Mouse (Mus musculus) spleen, postnatal 14 days (tissue): ENCODE results near the gene Ppp2r1b.

Experiments used
- DNase-seq, 2 experiments: peaks; one replicate each; pipeline ENCODE4 v3.0.0; 2021 to 2022; ENCODE audit warnings: low spot score in 2 of 2

The Ppp2r1b gene

GRCm38 (mm10) chr9:50841079-50841789, 3.9 kb upstream of the Ppp2r1b start:
- DNase-seq, result no peak

DNA sequence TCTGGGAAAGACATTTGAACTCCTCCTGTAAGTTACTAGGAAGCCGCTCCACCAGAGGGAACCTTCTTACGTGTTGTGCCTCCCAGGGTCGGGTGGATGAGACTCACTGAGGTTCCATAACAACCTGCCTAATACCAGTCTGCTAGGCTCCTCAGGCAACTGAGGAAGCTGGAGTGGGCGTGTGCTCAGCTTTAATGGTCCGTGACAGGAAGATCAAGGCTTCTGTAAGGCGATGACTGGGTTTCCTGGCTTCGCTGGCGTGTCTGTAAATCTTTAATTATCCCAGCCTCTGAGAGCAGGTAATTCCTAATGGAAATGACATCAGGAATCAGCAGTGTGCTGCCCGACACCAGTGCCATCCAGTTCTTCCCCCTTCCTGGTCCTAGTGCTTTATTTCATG, 446 bp downstream of the Ppp2r1b start:
- no peak for DNase-seq

- no peak for DNase-seq
These were observed 2.0 kb downstream of the Ppp2r1b start for GRCm38 (mm10) chr9:50847133-50847532.

- no peak for DNase-seq
These were observed 2.7 kb downstream of the Ppp2r1b start for GRCm38 (mm10) chr9:50847606-50848368.

DNA sequence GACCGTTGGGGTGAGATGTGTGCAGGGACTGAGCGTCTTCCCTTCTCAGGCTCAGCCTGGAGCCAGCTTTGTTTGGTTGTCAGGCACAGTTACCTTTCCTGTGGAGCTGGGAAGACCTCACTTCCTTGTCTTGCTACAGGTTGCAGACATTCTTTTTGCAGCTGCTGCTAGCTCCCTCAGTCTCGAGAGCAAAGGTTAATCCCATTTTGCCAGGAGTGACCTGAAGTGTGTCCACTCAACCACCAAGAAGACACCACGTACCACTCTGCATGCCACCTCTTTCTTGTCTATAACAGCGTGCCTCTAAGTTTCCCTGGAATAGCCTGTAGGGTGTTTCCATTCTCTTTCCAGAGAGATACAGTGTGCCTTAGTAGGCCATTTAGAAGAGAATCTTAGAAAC, 3.7 kb downstream of the Ppp2r1b start:
- no peak for DNase-seq

DNA sequence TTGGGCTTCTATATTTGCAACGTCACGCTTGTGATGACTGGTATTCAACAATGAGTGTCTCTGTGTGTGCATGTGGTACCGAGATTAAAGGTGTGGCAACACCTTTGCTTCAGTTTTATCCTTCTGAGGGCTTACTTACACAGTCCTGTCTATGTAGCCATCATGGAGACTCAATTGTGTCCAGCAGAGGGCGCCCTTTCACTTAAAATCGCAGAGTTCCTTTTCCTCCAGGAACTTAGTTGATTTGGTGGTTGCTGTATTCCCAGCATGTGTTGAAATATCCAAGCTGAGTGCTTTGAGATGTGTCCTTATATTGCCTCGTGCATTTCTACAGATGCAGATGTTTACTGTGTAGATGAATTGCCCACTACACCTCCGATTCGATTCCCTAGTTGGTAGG, 4.1 kb downstream of the Ppp2r1b start:
- DNase-seq, result peak; percentile 76 to 87

GRCm38 (mm10) chr9:50849755-50850154, 4.7 kb downstream of the Ppp2r1b start:
- DNase-seq, result no peak

DNA sequence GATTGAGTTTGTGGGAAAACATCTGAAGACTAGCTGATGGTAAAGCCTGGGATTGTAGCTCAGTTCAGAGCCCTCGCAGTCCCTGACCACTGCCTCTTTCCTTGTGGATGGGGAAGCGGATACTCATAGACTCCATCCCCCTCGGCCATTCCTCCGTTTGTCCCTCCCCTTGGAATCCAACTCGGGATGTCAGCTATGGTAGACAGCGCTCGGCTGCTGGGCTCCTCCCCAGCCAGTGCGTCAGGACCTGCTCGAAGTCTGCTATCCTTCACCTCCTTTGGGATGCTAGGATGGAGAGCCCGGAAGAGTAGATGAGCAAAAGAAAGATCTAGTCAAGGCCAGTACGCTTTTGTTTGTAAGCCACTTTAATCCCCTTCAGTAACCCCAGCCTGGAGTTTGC, 5.2 kb downstream of the Ppp2r1b start:
- DNase-seq, result no peak

DNA sequence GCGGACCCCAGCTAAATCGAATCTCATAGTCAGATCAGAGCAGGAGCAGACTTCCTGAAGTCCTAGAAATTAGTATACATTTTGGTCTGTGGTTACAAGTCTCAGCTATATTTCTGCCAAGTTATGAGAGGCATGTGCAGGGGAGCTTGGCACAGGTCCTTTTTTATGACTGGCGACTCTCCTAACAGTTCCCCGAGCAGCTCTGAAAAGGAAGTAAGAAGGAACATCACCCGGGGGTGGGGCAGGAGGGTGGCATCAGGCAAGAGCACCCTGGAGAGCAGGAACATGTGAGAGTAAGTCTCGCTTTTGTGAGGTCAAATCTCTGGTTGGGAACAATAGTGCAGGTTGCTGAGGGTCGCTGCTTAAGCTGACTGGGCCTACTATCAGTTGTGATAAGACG, 5.6 kb downstream of the Ppp2r1b start:
- DNase-seq, result no peak

DNA sequence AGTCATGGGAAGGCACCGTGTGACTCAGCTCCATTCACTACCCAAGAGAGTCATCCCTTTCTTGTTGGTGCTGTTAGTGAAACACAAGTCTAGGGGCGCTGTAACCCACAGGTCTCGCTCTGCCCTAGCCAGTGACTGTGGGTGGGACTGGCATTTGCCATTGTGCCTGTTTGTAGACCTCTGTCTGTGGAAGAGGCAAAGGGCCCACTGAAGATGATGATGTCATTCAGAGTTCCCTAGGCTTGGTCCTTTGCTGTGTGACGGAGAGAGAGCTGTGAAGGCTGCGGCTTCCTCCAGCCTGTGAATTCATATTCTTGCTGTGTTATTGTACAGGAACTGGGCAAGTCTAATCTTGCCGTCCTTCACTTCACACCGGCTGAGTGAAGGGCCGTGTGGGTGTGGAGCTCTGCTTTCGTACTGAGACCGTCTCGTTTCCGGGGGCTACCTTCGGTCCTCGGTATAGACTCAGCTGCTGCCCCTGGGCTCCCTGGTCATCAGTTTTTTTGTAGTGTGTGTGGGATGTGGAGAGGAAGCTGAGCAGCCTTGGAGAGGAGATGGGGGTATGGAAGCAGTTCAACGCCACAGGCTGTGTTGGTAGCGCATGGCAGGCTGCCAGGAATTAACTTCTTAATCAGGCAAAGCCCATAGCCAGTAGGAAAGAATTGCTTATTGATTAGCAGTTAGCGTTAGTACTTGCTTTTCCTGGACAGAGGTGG, 7.7 kb downstream of the Ppp2r1b start:
- no peak for DNase-seq

- DNase-seq, result no peak
These were observed 9.3 kb downstream of the Ppp2r1b start for GRCm38 (mm10) chr9:50854376-50854775.

GRCm38 (mm10) chr9:50855133-50855766, 10.1 kb downstream of the Ppp2r1b start:
- no peak for DNase-seq

GRCm38 (mm10) chr9:50855780-50856179, 10.7 kb downstream of the Ppp2r1b start:
- no peak for DNase-seq

DNA sequence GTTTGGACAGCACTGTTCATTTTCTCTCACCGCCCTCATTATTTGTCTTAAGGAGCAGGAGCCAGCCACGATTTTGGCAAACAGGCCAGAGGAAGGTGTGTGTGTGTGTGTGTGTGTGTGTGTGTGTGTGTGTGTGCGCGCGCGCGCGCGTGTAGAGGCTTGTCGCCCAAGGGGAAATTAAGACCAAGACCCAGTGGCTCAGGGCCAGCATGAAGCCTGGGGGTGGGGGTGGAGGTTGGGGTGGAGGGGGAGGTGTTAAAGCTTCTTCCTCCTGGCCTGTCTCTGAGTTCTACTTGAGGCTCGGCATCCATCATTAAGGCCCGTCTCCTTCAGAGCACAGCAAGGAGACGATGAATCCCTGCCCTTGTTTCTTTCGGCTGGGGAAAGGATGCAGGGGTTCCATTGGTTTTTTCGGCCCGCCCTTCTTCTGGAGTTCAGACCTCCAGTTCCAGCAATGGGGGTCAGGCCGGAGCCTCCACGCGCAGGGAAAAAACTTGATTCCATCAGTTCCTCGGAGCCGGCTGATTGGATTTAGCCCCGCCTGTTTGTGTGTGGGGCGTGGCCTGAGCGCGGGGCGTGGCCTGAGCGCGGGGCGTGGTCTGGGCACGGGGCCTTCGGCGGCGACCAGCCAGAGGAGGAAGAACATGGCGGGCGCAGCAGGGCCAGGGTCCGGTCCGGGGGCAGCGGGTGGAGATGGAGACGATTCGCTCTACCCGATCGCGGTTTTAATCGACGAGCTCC, 11.4 kb downstream of the Ppp2r1b start:
- peak; percentile 95 for DNase-seq

- DNase-seq, result peak in 1 of 2 experiments; percentile 29
These were observed 12.1 kb downstream of the Ppp2r1b start for GRCm38 (mm10) chr9:50857082-50857641.

DNA sequence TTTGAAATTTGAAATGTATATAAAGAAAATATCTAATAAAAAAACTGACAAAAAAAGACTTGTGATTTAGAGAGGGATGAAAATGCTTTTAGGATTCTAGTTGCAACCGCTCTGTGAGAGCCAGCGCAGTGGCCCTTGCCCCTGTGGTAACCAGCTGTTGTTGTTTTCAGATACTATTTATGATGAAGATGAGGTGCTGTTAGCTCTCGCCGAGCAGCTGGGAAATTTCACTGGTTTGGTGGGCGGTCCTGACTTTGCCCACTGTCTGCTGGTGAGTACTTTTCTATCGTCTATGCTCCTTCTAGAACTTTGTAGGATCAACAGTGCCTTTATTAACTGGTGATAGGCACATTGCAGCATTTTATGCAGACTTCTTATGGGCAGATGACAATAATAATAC, 13.6 kb downstream of the Ppp2r1b start:
- no peak for DNase-seq

DNA sequence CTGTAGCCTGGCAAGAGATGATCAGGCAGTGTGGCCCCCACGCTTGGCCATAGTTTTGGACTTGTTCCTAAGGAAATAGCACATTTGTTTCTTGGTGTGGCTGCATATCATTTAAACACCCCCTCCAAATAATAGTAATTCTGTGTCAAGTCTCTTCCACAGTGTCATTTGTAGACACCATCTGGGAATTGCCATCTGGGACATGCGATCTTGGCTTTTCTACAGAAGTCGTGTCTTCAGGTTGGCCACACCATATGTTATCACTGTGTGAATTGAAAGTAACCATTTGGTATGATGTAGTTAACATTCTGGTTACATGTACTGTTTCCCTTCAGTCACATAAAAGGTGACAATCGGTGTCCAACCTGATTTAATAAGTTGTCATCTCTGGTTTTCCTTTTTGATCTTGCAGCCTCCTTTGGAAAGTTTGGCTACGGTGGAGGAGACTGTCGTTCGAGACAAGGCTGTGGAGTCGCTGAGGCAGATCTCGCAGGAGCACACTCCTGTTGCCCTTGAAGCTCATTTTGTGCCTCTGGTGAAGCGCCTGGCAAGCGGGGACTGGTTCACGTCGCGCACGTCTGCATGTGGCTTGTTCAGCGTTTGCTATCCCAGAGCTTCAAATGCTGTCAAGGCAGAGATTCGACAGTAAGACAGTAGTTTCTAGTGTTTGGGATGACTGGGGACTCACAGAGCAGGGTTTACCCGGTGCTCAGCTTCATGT, 16.2 kb downstream of the Ppp2r1b start:
- DNase-seq, result no peak

- DNase-seq, result no peak
These were observed 18.7 kb downstream of the Ppp2r1b start for GRCm38 (mm10) chr9:50863824-50864223.

- DNase-seq, result no peak
These were observed 19.8 kb downstream of the Ppp2r1b start for GRCm38 (mm10) chr9:50864877-50865276.

DNA sequence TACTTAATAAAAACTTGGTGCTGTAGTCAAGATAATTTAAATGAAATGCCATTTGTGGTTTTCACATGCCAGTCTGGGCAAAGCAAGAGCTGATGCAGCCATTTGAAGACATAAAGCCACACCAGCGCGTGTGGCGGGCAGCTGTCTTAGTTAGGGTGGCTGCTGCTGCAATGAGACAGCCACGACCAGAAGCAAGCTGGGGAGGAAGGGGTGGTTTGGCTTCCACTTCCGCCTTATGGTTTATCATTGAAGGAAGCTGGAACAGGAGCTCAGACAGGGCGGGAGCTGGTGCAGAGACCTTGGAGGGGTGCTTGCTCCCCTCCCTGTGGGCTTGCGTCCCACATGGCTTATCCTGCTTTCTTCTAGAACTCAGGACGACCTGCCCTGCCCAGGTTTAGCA, 20.7 kb downstream of the Ppp2r1b start:
- no peak for DNase-seq
